9 mouse cellular contexts compared by ENCODE assay signal in the genomic region with DNA sequence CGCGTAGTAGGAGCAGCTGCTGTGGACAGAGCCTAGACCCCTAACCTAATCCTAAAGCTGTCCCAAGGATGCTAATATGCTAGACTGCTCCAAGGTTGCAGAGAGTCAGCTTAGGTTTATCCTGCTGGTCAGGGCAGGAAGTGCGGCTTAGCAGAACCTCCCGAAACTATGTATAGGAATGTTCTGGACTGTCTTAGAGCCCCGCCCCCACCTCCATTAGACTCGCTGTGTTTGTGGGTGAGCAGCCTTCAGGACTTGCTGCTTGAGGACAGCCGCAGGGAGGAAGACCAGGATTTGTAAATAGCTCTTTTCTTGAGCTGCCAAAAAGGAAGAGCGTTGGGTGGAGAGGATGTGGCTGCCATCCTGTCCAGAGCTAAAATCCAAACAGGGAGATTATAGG. TPM values are rescaled to one million over a fixed set of nuclear protein-coding genes. Genes with fewer than 3 reads are reported as not detected.
A peak's percentile ranks its signal among the peaks of the same experiment; 100 is the strongest.
DNase-seq lines count a peak whose midpoint lies in the region; ATAC-seq lines count a peak whose summit lies in the region.
"Had no signal": no experiment of that assay in that cellular context is flagged by ENCODE, and none has a peak within 500 bp of the region (broad histone marks: within the 10 kb centered on the region; RNA-seq: fewer than 3 reads in every experiment).

No protein-coding gene starts in this region.

- DNase-seq in CD4-positive, CD25-positive, alpha-beta regulatory T cell, adult 2 months (ENCODE audit: low read depth, low spot score) = peak; percentile 33
- DNase-seq in testis, postnatal 10 days (ENCODE audit: low spot score) = peak; percentile 64
- no peak for DNase-seq in testis, postnatal 14 days (ENCODE audit: low spot score)
- DNase-seq in kidney, postnatal 4 days = peak; percentile 67 to 81
- DNase-seq in right cerebral cortex, adult 2 months (ENCODE audit: low spot score in 2 of 2) = no peak
- no peak for DNase-seq in right cerebral cortex, adult 18-20 months
- DNase-seq in cerebellum, postnatal 4 days (ENCODE audit: low spot score in 2 of 2) = no peak

- no peak for ATAC-seq in CD4-positive, CD25-positive, alpha-beta regulatory T cell, adult 4 months
- ATAC-seq: midbrain, embryonic 16.5 days had no signal

RNA-seq across cellular contexts. Expression of gene Taf11, which starts 59.7 kb away (rescaled TPM):
- polyA plus RNA-seq in CD4-positive, CD25-positive, alpha-beta regulatory T cell, adult 4 months (2017; shearing (Covaris generic)) = 10 to 100 TPM; 38.2 to 42.3 TPM

Comparison
In these comparisons a context has a peak if more than half of its experiments do, and no peak if none do; other contexts are left out.
1. DNase-seq: peak in CD4-positive, CD25-positive, alpha-beta regulatory T cell, adult 2 months (single experiment), testis, postnatal 10 days (single experiment) and kidney, postnatal 4 days (2 of 2); none in testis, postnatal 14 days (single experiment), right cerebral cortex, adult 2 months (0 of 2), right cerebral cortex, adult 18-20 months (single experiment) and cerebellum, postnatal 4 days (0 of 2).